Mouse (Mus musculus) E14TG2a.4 (cell line): ENCODE data around the gene Slc2a12.

ENCODE experiments used
- CTCF ChIP-seq: conservative IDR thresholded peaks from 2 replicates; pipeline ENCODE4 v1.5.1; 2014; ENCODE audit warnings: low read length
- NANOG ChIP-seq: IDR thresholded peaks from 2 replicates; pipeline ENCODE4 v1.6.1; 2014; ENCODE audit warnings: borderline replicate concordance, low read length, mixed read lengths
- POU5F1 ChIP-seq: IDR thresholded peaks from 2 replicates; pipeline ENCODE4 v1.6.1; 2014; ENCODE audit warnings: low read length, borderline replicate concordance

DNA sequence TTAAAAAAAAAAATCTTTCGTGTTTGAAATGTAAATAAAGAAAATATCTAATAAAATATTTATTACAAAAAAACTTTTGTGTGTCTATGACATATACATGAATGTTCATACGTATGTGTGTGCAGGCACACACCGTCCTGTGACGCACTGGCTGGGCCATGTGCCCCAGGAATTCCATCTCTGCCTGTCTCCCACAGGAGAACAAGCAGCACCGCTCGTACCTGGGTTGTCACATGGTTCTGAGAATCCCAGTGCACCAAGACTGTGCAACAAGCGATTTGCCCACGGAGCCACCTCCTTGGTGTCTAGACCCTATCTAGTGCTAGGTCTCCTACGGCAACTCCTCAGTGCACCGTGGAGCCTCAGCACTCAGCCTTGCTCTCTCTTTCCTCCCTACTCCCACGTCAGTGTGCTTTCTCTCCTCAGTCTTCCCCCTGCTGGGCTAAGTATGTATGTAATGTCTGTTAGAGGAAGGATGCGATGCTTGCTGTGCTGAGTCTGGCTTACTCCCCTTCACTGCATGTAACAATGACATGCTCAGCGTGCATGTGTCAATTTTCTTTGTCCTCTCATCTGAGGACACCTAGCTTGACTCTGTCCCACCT is 65.5 kb downstream of the Slc2a12 start:
- TF ChIP-seq CTCF (no peak), POU5F1 (no peak), NANOG (no peak)
